Mouse (Mus musculus): Measurements from ENCODE around the gene Gbf1. TPM values are rescaled to one million over a fixed set of nuclear protein-coding genes. Genes with fewer than 3 reads are reported as not detected.
A peak's percentile ranks its signal among the peaks of the same experiment; 100 is the strongest.

Gene Gbf1
- polyA plus RNA-seq, 1 experiment from 2014 or later: 57.4 TPM

- H3K4me1 ChIP-seq (replicated peaks): peaks cover 39% of the 10 kb centered on the region
- H3K36me3 ChIP-seq: peaks cover 9% of the 10 kb centered on the region
- WGBS: 4% methylated on average over 28 of the region's 29 CpGs
- H3K4me2 ChIP-seq: peak overlapping the region; percentile 99
- no peak for ATAC-seq (ENCODE audit: insufficient number of reproducible peaks, insufficient read depth, low FRiP score, low TSS enrichment, low read depth)
- no peak overlapping the region for H3K9ac ChIP-seq (replicated peaks)
- H3K9me3 ChIP-seq: no peaks in the 10 kb centered on the region
- no peak overlapping the region for H3K27ac ChIP-seq
- peaks cover 74% of the 10 kb centered on the region for H3K27me3 ChIP-seq
- peak overlapping the region; percentile 19; the same call in 1 of the 2 replicates for H3K4me3 ChIP-seq (replicated peaks)
These were observed 173.9 kb downstream of the Gbf1 start for GRCm38 (mm10) chr19:46326019-46326755.

GRCm38 (mm10) chr19:46326756-46327305 lies 174.5 kb downstream of the Gbf1 start, which contains the start of gene Psd:
Psd (minus strand) TSS chr19:46327156.
- peak within 1 kb of the TSS; percentile 69 for H3K4me3 ChIP-seq (replicated peaks)
- peak within 1 kb of the TSS; percentile 73 for H3K9ac ChIP-seq (replicated peaks)
- peaks cover 33% of the 10 kb centered on the region for H3K4me1 ChIP-seq (replicated peaks)
- H3K27ac ChIP-seq: peak within 1 kb of the TSS; percentile 84; the same call in 1 of the 2 replicates
- WGBS: under 1% methylated on average over 35 of the region's 35 CpGs
- H3K4me2 ChIP-seq: peak within 1 kb of the TSS; percentile 99
- no peaks in the 10 kb centered on the region for H3K9me3 ChIP-seq
- no peak for ATAC-seq (ENCODE audit: insufficient number of reproducible peaks, insufficient read depth, low FRiP score, low TSS enrichment, low read depth)
- peaks cover 15% of the 10 kb centered on the region for H3K36me3 ChIP-seq
- H3K27me3 ChIP-seq: peaks cover 68% of the 10 kb centered on the region

GRCm38 (mm10) chr19:46327531-46328064 lies 175.3 kb downstream of the Gbf1 start:
- Histone ChIP-seq H3K27ac (no peak overlapping the region), H3K4me2 (peak overlapping the region; percentile 99), H3K9ac (replicated peaks) (no peak overlapping the region), H3K9me3 (no peaks in the 10 kb centered on the region), H3K4me3 (replicated peaks) (peak overlapping the region; percentile 69), H3K36me3 (peaks cover 23% of the 10 kb centered on the region), H3K4me1 (replicated peaks) (peaks cover 31% of the 10 kb centered on the region), H3K27me3 (peaks cover 60% of the 10 kb centered on the region)
- no peak for ATAC-seq (ENCODE audit: insufficient number of reproducible peaks, insufficient read depth, low FRiP score, low TSS enrichment, low read depth)
- WGBS: 35% methylated on average over 14 of the region's 14 CpGs

GRCm38 (mm10) chr19:46328081-46329030 lies 176.0 kb downstream of the Gbf1 start, which contains the start of gene Fbxl15:
Fbxl15 (plus strand) TSS chr19:46328184.
- Histone ChIP-seq H3K27me3 (peaks cover 52% of the 10 kb centered on the region), H3K4me1 (replicated peaks) (peaks cover 31% of the 10 kb centered on the region), H3K36me3 (peaks cover 28% of the 10 kb centered on the region), H3K4me3 (replicated peaks) (peak within 1 kb of the TSS; percentile 69), H3K4me2 (peak within 1 kb of the TSS; percentile 99), H3K27ac (peak within 1 kb of the TSS; percentile 84), H3K9ac (replicated peaks) (peak within 1 kb of the TSS; percentile 73), H3K9me3 (no peaks in the 10 kb centered on the region)
- peak; percentile 84 for ATAC-seq (ENCODE audit: insufficient number of reproducible peaks, insufficient read depth, low FRiP score, low TSS enrichment, low read depth)
- WGBS: under 1% methylated on average over 81 of the region's 81 CpGs

- Histone ChIP-seq H3K27me3 (peaks cover 44% of the 10 kb centered on the region), H3K9me3 (no peaks in the 10 kb centered on the region), H3K4me2 (peak overlapping the region; percentile 99), H3K36me3 (peaks cover 28% of the 10 kb centered on the region), H3K4me3 (replicated peaks) (peak overlapping the region; percentile 69), H3K9ac (replicated peaks) (peak overlapping the region; percentile 73), H3K4me1 (replicated peaks) (peaks cover 31% of the 10 kb centered on the region), H3K27ac (peak overlapping the region; percentile 84)
- 3% methylated on average over 54 of the region's 54 CpGs for WGBS
- ATAC-seq (ENCODE audit: insufficient number of reproducible peaks, insufficient read depth, low FRiP score, low TSS enrichment, low read depth): peak; percentile 6; the same call in 1 of the 2 replicates
These were observed 176.8 kb downstream of the Gbf1 start for GRCm38 (mm10) chr19:46329031-46329641.

- H3K4me1 ChIP-seq (replicated peaks): peaks cover 31% of the 10 kb centered on the region
- no peak overlapping the region for H3K9ac ChIP-seq (replicated peaks)
- no peak for ATAC-seq (ENCODE audit: insufficient number of reproducible peaks, insufficient read depth, low FRiP score, low TSS enrichment, low read depth)
- peaks cover 36% of the 10 kb centered on the region for H3K27me3 ChIP-seq
- no peaks in the 10 kb centered on the region for H3K9me3 ChIP-seq
- WGBS: 6% methylated on average over 16 of the region's 16 CpGs
- H3K27ac ChIP-seq: no peak overlapping the region
- H3K4me3 ChIP-seq (replicated peaks): peak overlapping the region; percentile 17
- peak overlapping the region; percentile 99 for H3K4me2 ChIP-seq
- peaks cover 28% of the 10 kb centered on the region for H3K36me3 ChIP-seq
These were observed 177.6 kb downstream of the Gbf1 start for GRCm38 (mm10) chr19:46329951-46330350.

- Histone ChIP-seq H3K4me3 (replicated peaks) (no peak overlapping the region), H3K27ac (no peak overlapping the region)
- no peak for ATAC-seq (ENCODE audit: insufficient number of reproducible peaks, insufficient read depth, low FRiP score, low TSS enrichment, low read depth)
These were observed 178.4 kb downstream of the Gbf1 start for GRCm38 (mm10) chr19:46330696-46331095.

GRCm38 (mm10) chr19:46331326-46331725 lies 179.0 kb downstream of the Gbf1 start:
- no peak for ATAC-seq (ENCODE audit: insufficient number of reproducible peaks, insufficient read depth, low FRiP score, low TSS enrichment, low read depth)
- Histone ChIP-seq H3K9me3 (no peaks in the 10 kb centered on the region), H3K27me3 (peaks cover 23% of the 10 kb centered on the region), H3K27ac (no peak overlapping the region), H3K4me3 (replicated peaks) (no peak overlapping the region), H3K4me1 (replicated peaks) (peaks cover 30% of the 10 kb centered on the region), H3K9ac (replicated peaks) (no peak overlapping the region), H3K4me2 (no peak overlapping the region), H3K36me3 (peaks cover 28% of the 10 kb centered on the region)
- WGBS: 91% methylated on average over 14 of the region's 14 CpGs

More at GRCm38 (mm10) chr19:46330696-46331095, 178.4 kb downstream of the Gbf1 start:
- Histone ChIP-seq H3K4me1 (replicated peaks) (peaks cover 31% of the 10 kb centered on the region), H3K4me2 (no peak overlapping the region), H3K9ac (replicated peaks) (no peak overlapping the region), H3K27me3 (peaks cover 29% of the 10 kb centered on the region), H3K36me3 (peaks cover 28% of the 10 kb centered on the region), H3K9me3 (no peaks in the 10 kb centered on the region)
- 94% methylated on average over 12 of the region's 12 CpGs for WGBS

GRCm38 (mm10) chr19:46331936-46332335 lies 179.6 kb downstream of the Gbf1 start:
- no peak for ATAC-seq (ENCODE audit: insufficient number of reproducible peaks, insufficient read depth, low FRiP score, low TSS enrichment, low read depth)

GRCm38 (mm10) chr19:46332721-46333339 lies 180.5 kb downstream of the Gbf1 start:
- H3K27ac ChIP-seq: no peak overlapping the region
- no peak for ATAC-seq (ENCODE audit: insufficient number of reproducible peaks, insufficient read depth, low FRiP score, low TSS enrichment, low read depth)
- H3K9me3 ChIP-seq: no peaks in the 10 kb centered on the region
- no peak overlapping the region for H3K4me2 ChIP-seq
- peaks cover 28% of the 10 kb centered on the region for H3K36me3 ChIP-seq
- H3K27me3 ChIP-seq: peaks cover 8% of the 10 kb centered on the region
- no peak overlapping the region for H3K4me3 ChIP-seq (replicated peaks)
- no peak overlapping the region for H3K9ac ChIP-seq (replicated peaks)
- WGBS: 73% methylated on average over 7 of the region's 7 CpGs
- H3K4me1 ChIP-seq (replicated peaks): peaks cover 21% of the 10 kb centered on the region

More at GRCm38 (mm10) chr19:46331936-46332335, 179.6 kb downstream of the Gbf1 start:
- H3K4me1 ChIP-seq (replicated peaks): peaks cover 24% of the 10 kb centered on the region
- 87% methylated on average over 3 of the region's 3 CpGs for WGBS
- no peak overlapping the region for H3K4me3 ChIP-seq (replicated peaks)
- H3K27ac ChIP-seq: no peak overlapping the region
- no peak overlapping the region for H3K9ac ChIP-seq (replicated peaks)
- H3K4me2 ChIP-seq: no peak overlapping the region
- H3K9me3 ChIP-seq: no peaks in the 10 kb centered on the region
- peaks cover 28% of the 10 kb centered on the region for H3K36me3 ChIP-seq
- peaks cover 16% of the 10 kb centered on the region for H3K27me3 ChIP-seq

All from limb, embryonic 12.5 days (tissue).